Mouse (Mus musculus) midbrain, embryonic 11.5 days (tissue): ENCODE data around the gene Trim14. TPM values are rescaled to one million over a fixed set of nuclear protein-coding genes. Genes with fewer than 3 reads are reported as not detected.
A peak's percentile ranks its signal among the peaks of the same experiment; 100 is the strongest.

Experiments used
- ATAC-seq: fragments of 200-750 bp; cut with Nextera tagmentation; 2 replicates; pipeline ENCODE4 v1.8.0; 2017; ENCODE audit warnings: moderate TSS enrichment, moderate library complexity; ENCODE audit not compliant: low FRiP score
- DNase-seq: peaks from one replicate; pipeline ENCODE4 v3.0.0; 2015; ENCODE audit warnings: low spot score; ENCODE audit errors: missing footprints
- H3K27ac ChIP-seq: fragments of 300-500 bp; sonication (generic); 2 replicates; pipeline ENCODE4 v1.5.1; 2014; ENCODE audit warnings: low read depth, low read length
- H3K27me3 ChIP-seq: fragments of 300-500 bp; sonication (generic); 2 replicates; pipeline ENCODE4 v1.6.1; 2014; ENCODE audit warnings: mild to moderate bottlenecking, low read length, moderate library complexity, mixed read lengths; ENCODE audit not compliant: control insufficient read depth, insufficient read depth
- H3K36me3 ChIP-seq: fragments of 300-500 bp; sonication (generic); 2 replicates; pipeline ENCODE4 v1.6.1; 2014; ENCODE audit warnings: mild to moderate bottlenecking, low read length, moderate library complexity, mixed read lengths; ENCODE audit not compliant: control insufficient read depth, insufficient read depth
- H3K4me1 ChIP-seq: fragments of 300-500 bp; sonication (generic); 2 replicates; pipeline ENCODE4 v1.6.1; 2014; ENCODE audit warnings: low read length; ENCODE audit not compliant: control insufficient read depth, insufficient read depth
- H3K4me2 ChIP-seq: fragments of 300-500 bp; sonication (generic); 2 replicates; pipeline ENCODE4 v1.6.1; 2014; ENCODE audit warnings: mild to moderate bottlenecking, moderate library complexity
- H3K4me3 ChIP-seq: fragments of 300-500 bp; sonication (generic); 2 replicates; pipeline ENCODE4 v1.5.1; 2014; ENCODE audit warnings: low read depth, low read length
- H3K9ac ChIP-seq: fragments of 300-500 bp; sonication (generic); 2 replicates; pipeline ENCODE4 v1.6.1; 2014; ENCODE audit warnings: low read length
- H3K9me3 ChIP-seq: fragments of 300-500 bp; sonication (generic); 2 replicates; pipeline ENCODE4 v1.6.1; 2016; ENCODE audit warnings: low read length; ENCODE audit not compliant: control insufficient read depth
- WGBS: fragments of 180-500 bp; shearing (Covaris S2); extraction: QIAGEN DNeasy Blood & Tissue Kit; methylation state at CpG from one replicate; pipeline ENCODE4 v1.1.7; 2014; 5-methylcytosine and 5-hydroxymethylcytosine counted together
- polyA plus RNA-seq: library from polyadenylated mRNA; unstranded; fragments of >200 nt; fragmentation: Nextera tagmentation; extraction: Ambion mirVana; gene quantifications from 2 replicates; pipeline ENCODE4 v1.2.1, GENCODE M21; 2014

The Trim14 gene
- polyA plus RNA-seq, 1 experiment from 2014 or later: 0.46 TPM

DNA sequence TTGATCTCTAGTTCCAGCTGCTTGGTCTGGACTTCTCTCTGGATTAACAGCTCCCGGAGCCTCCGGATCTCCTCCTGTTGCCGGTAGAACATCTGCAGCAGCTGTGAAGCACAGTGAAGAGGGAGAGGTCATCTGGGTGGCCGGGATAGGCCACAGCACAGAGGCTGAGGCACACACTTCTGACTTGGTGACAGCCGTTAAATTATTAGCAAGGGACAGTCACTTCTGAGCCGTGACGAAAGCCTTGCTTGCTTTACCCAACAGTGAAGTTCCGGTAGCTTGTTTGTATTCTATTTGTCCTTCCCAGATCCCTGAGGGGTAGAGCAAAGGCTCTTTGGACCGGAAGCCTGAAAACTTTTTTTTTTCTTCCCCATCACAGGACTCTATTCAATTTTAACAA, 3.2 kb upstream of the Trim14 start:
- no peak overlapping the region for H3K9ac ChIP-seq
- peaks cover 29% of the 10 kb centered on the region for H3K27me3 ChIP-seq
- 75% methylated on average over 9 of the region's 9 CpGs for WGBS
- no peak for ATAC-seq
- no peaks in the 10 kb centered on the region for H3K9me3 ChIP-seq
- no peaks in the 10 kb centered on the region for H3K36me3 ChIP-seq
- H3K4me1 ChIP-seq: 0 out of 2 replicates have a peak, but pooled peaks cover 3% of the 10 kb centered on the region
- no peak overlapping the region for H3K4me2 ChIP-seq
- no peak overlapping the region for H3K4me3 ChIP-seq
- DNase-seq: peak; percentile 54
- no peak overlapping the region for H3K27ac ChIP-seq

DNA sequence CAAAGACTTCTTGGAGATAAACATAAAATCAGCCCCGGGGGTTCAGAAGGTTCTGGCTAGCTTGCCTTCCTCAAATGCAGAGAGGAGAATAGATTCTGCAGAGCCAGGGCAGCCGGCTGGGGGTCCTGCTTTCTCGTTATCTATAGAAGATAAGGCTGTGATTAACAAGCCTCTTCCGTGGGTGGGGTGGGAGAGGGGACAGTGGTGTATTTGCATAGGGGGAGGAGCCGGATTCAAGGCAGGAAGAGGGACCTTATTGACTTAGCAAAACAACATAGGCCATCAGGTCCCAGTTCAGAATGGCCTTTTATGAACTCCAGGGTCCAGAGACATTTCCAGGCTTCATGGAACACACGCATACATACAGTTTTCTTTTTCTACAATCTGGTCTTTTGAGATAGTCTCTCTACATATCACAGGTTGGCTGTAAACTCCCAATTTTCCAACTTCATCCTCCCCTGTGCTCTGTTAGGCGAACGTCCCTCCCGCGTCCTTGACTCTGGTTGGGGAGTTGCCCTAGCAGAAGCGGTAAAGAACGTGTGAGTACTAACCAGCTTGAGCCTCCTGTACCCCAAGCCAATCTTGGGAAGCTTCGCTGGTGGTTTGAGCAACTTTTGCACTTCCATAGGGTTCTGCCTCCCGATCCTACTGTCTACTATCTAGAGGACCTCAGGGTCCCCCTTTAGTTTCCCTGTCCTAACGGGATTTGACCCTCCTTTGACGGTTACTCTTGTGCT, 679 bp downstream of the Trim14 start:
- Histone ChIP-seq H3K27ac (no peak overlapping the region), H3K36me3 (no peaks in the 10 kb centered on the region), H3K4me2 (peak overlapping the region; percentile 55), H3K9me3 (no peaks in the 10 kb centered on the region), H3K4me1 (0 out of 2 replicates have a peak, but pooled peaks cover 3% of the 10 kb centered on the region), H3K4me3 (peak overlapping the region; percentile 38), H3K9ac (peak overlapping the region; percentile 17; the same call in 1 of the 2 replicates), H3K27me3 (peaks cover 38% of the 10 kb centered on the region)
- 8% methylated on average over 16 of the region's 16 CpGs for WGBS
- ATAC-seq (no peak), DNase-seq (peak; percentile 93)

DNA sequence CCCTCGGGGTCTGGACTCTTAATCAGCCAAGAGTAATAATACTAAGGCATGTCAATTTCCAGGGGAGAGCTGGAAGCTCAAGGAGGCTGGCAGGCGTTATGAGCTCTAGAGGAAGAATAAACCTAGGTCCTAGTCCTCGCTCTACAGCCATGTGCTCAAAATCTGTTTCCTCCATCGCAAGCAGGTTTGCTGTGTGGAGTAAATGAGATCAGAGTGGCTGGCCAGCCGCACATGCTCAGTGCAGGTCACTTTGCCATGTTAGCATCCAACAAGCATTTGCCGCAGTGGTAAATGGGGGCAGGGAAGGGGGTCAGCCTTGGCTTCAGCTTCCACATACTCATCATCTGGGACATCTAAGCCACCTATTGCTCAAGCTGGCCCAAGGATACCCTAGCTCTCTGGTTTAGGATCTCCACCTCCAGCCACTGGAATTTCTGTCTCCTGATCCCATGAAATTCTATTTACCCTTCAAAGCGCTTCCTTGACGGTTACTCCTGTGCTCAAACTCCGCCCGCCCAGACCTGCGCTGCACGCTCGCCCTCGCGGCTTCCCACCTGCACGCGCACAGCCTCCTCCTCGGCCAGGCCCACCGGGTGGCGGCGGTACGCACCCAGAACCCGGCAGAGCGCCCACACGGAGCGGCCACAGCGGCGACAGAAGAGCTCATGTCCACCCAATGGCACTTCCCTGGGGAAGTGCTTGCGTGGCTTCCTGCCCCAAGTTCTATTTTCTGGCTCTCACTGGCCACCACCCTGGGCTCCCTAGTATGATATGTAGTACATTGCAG, 1.8 kb downstream of the Trim14 start:
- Histone ChIP-seq H3K4me3 (peak overlapping the region; percentile 11; the same call in 1 of the 2 replicates), H3K4me2 (peak overlapping the region; percentile 26; the same call in 1 of the 2 replicates), H3K9me3 (no peaks in the 10 kb centered on the region), H3K27me3 (peaks cover 38% of the 10 kb centered on the region), H3K36me3 (no peaks in the 10 kb centered on the region), H3K27ac (no peak overlapping the region), H3K4me1 (0 out of 2 replicates have a peak, but pooled peaks cover 3% of the 10 kb centered on the region), H3K9ac (no peak overlapping the region)
- 12% methylated on average over 29 of the region's 29 CpGs for WGBS
- ATAC-seq: no peak
- no peak for DNase-seq

DNA sequence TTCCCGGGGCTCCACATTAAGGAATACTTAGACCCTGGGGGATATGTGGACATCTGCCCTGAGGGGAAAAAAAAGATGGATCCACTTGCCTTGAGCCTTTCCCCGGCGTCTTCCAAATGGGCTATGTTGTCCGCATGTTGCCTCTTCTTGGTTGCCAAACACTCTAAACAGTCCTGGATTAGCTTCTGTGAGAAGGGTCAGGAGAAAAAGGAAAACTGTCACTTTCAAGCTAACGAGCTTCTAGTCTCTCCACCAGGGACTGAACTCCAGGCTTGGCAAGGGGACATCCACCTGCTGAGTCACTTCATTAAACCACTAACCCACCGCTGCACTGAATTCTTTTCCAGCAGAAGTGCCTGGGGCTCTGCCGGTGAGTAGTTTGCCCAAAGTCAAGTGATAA, 3.0 kb downstream of the Trim14 start:
- DNase-seq: peak; percentile 77
- Histone ChIP-seq H3K4me2 (no peak overlapping the region), H3K27ac (no peak overlapping the region), H3K4me1 (0 out of 2 replicates have a peak, but pooled peaks cover 3% of the 10 kb centered on the region), H3K36me3 (no peaks in the 10 kb centered on the region), H3K27me3 (peaks cover 38% of the 10 kb centered on the region), H3K9ac (no peak overlapping the region), H3K4me3 (no peak overlapping the region), H3K9me3 (no peaks in the 10 kb centered on the region)
- WGBS: 71% methylated on average over 7 of the region's 7 CpGs
- ATAC-seq: no peak

DNA sequence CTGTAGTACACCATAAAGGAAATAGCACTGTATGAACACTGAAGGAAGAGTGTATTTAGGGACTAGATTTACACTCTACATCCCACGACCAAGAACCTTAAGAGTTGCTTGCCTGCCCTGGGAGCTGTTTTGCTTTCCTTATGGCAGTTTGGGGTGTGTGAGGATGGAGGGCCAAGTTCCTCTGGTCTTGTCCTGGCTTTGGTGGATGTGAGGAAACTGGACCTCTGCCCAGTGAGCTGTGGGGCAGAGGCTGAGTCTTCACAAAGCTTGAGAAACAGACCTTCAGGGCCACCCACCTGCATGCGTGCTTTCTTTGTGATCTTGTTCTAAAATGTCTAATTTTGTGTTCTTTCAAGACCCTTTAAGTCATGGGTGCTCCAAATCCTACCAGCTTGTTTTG, 3.4 kb downstream of the Trim14 start:
- H3K4me2 ChIP-seq: no peak overlapping the region
- peaks cover 34% of the 10 kb centered on the region for H3K27me3 ChIP-seq
- no peaks in the 10 kb centered on the region for H3K36me3 ChIP-seq
- H3K27ac ChIP-seq: no peak overlapping the region
- no peaks in the 10 kb centered on the region for H3K9me3 ChIP-seq
- WGBS: 81% methylated on average over 2 of the region's 2 CpGs
- H3K4me1 ChIP-seq: 0 out of 2 replicates have a peak, but pooled peaks cover 3% of the 10 kb centered on the region
- no peak overlapping the region for H3K4me3 ChIP-seq
- no peak overlapping the region for H3K9ac ChIP-seq
- DNase-seq (peak; percentile 60), ATAC-seq (no peak)

DNA sequence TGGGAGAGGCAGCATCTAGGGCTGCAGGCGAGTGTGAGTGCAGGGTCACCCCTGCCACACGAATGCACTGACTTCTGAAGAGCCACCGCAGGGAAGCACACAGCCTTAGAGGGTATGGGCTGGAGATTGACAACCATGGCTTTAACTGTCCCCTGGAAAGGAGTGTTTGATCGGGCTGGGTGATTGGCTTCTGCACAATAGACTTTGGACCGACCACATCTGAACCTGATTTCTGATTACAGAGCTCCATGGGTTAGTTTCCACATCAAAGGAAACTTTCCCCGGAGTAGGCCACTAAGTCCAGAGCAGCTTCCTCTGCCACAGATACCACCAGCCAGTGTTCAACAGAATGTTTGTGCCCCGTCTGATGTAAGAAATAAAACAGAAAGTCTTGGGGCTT, 6.2 kb downstream of the Trim14 start:
- Histone ChIP-seq H3K4me1 (no peaks in the 10 kb centered on the region), H3K27ac (no peak overlapping the region), H3K36me3 (no peaks in the 10 kb centered on the region), H3K4me2 (no peak overlapping the region), H3K9ac (no peak overlapping the region), H3K4me3 (no peak overlapping the region), H3K27me3 (peaks cover 15% of the 10 kb centered on the region), H3K9me3 (no peaks in the 10 kb centered on the region)
- DNase-seq (no peak), ATAC-seq (no peak)
- 43% methylated on average over 7 of the region's 7 CpGs for WGBS

DNA sequence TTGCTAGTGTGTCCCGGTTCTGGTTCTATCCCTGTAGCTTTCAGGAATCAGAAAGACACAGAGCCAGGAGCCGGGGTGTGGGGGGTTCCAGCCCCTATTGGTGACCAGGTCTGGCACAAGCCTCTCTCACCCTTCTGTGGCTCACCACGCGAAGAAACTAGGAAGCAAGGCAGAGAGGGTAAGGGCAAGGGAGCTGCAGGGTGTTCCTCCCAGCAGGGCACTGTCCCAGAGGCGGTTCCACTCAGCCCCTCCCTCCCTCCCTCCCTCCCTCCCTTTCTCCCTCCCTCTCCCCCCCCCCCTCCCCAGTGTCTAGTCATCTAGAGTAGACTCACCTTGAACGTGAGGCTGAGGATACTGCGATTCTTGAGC, 8.4 kb downstream of the Trim14 start:
- 11% methylated on average over 6 of the region's 7 CpGs for WGBS
- H3K4me2 ChIP-seq: peak overlapping the region; percentile 30
- no peak overlapping the region for H3K27ac ChIP-seq
- no peaks in the 10 kb centered on the region; the same call in 1 of the 2 replicates for H3K27me3 ChIP-seq
- ATAC-seq: peak; percentile 50; the same call in 1 of the 2 replicates
- no peaks in the 10 kb centered on the region for H3K4me1 ChIP-seq
- no peaks in the 10 kb centered on the region for H3K9me3 ChIP-seq
- no peaks in the 10 kb centered on the region for H3K36me3 ChIP-seq
- H3K4me3 ChIP-seq: no peak overlapping the region
- no peak for DNase-seq
- H3K9ac ChIP-seq: peak overlapping the region; percentile 0; the same call in 1 of the 2 replicates

DNA sequence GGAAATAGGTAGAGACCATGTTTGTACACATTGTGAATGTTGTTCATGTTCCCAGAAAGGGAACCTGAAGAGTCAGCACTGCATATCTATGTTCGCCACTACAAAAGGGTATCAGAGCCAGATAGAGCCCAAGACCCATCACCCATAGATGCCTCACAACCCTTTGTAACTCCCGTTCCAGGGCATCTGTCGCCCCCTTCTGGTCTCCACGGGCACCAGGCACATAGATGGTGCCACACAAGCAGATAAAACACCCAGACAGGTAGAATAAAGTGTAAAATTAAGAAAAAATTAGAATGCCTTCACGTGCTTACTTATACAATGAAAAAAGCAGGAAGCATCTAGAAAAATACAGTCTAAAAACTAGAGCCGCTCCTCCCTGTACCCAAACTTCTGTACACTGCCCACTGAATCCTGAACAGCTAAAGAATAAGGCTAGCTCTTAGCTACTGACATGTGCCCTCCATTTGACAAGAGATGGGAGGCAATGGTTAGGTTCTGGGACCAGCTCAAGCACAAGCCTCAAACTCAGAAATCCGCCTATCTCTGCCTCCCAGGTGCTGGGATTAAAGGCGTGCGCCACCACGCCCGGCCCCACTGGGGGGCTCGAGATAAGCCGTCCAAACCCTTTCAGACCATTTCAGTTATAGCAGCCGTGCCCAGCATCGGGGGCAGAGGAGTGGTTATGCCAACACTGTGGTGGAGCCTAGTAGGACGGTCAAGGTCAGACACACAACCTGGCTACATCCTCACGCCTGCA, 9.0 kb downstream of the Trim14 start:
- H3K9ac ChIP-seq: peak overlapping the region; percentile 0; the same call in 1 of the 2 replicates
- peak; percentile 38; the same call in 1 of the 2 replicates for ATAC-seq
- no peaks in the 10 kb centered on the region for H3K36me3 ChIP-seq
- H3K4me2 ChIP-seq: peak overlapping the region; percentile 30
- no peak overlapping the region for H3K4me3 ChIP-seq
- H3K27ac ChIP-seq: no peak overlapping the region
- no peaks in the 10 kb centered on the region for H3K27me3 ChIP-seq
- no peaks in the 10 kb centered on the region for H3K9me3 ChIP-seq
- DNase-seq: no peak
- H3K4me1 ChIP-seq: no peaks in the 10 kb centered on the region
- WGBS: 31% methylated on average over 17 of the region's 17 CpGs
